Mouse (Mus musculus) liver, adult 2 months (tissue): ENCODE measurements around the gene Cobl.

Experiments
- CTCF ChIP-seq: fragments of 200-500 bp; IDR thresholded peaks from 2 replicates; pipeline ENCODE4 v1.5.1; 2011; ENCODE audit warnings: low read depth, low read length, control low read depth
- POLR2A ChIP-seq: fragments of 200-500 bp; IDR thresholded peaks from 2 replicates; pipeline ENCODE4 v1.6.1; 2011; ENCODE audit warnings: low read length, control low read depth; ENCODE audit not compliant: insufficient read depth; ENCODE audit errors: extremely low read depth

DNA sequence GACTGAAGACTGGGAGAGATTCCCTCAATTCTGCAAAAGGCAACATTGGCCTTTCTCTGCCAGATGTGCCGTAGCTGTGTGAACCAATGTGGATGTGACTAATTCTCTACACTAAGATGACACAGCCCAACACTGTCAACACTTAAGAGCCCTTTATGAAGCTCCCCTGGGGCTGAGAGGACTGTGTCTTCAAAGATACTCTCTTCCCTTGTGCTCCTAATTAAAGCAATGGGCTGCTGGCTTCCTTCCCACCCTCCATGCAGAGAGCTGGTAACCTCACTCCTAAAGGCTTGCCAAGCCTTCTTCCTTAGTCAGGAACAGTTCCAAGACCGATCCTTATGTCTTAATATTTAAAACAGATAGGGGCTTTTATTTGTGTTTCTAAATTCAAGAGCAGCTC is 79.9 kb downstream of the Cobl start:
- TF ChIP-seq POLR2A (no peak), CTCF (no peak)
